Mouse (Mus musculus) heart, embryonic 11.5 days (tissue): ENCODE data around the gene Selenos. TPM values are rescaled to one million over a fixed set of nuclear protein-coding genes. Genes with fewer than 3 reads are reported as not detected.

Experiments used
- ATAC-seq: fragments of 200-750 bp; cut with Nextera tagmentation; replicated peaks from 2 replicates; pipeline ENCODE4 v1.8.0; 2017; ENCODE audit warnings: moderate library complexity; ENCODE audit not compliant: insufficient number of reproducible peaks, low FRiP score, low TSS enrichment
- H3K27ac ChIP-seq: fragments of 300-500 bp; sonication (generic); 2 replicates; pipeline ENCODE4 v1.5.1; 2014; ENCODE audit warnings: mild to moderate bottlenecking, low read depth, low read length
- H3K27me3 ChIP-seq: fragments of 300-500 bp; sonication (generic); 2 replicates; pipeline ENCODE4 v1.6.1; 2014; ENCODE audit warnings: mild to moderate bottlenecking, low read length, mixed read lengths; ENCODE audit not compliant: control insufficient read depth, insufficient read depth
- H3K36me3 ChIP-seq: fragments of 300-500 bp; sonication (generic); 2 replicates; pipeline ENCODE4 v1.6.1; 2014; ENCODE audit warnings: mild to moderate bottlenecking, low read length, moderate library complexity, mixed read lengths; ENCODE audit not compliant: control insufficient read depth, insufficient read depth
- H3K4me1 ChIP-seq: fragments of 300-500 bp; sonication (generic); 2 replicates; pipeline ENCODE4 v1.6.1; 2014; ENCODE audit warnings: low read length; ENCODE audit not compliant: control insufficient read depth, insufficient read depth
- H3K4me2 ChIP-seq: fragments of 300-500 bp; sonication (generic); 2 replicates; pipeline ENCODE4 v1.6.1; 2014; ENCODE audit warnings: mild to moderate bottlenecking, moderate library complexity
- H3K4me3 ChIP-seq: fragments of 300-500 bp; sonication (generic); 2 replicates; pipeline ENCODE4 v1.5.1; 2014; ENCODE audit warnings: low read depth, low read length
- H3K9ac ChIP-seq: fragments of 300-500 bp; sonication (generic); 2 replicates; pipeline ENCODE4 v1.6.1; 2014; ENCODE audit warnings: mild to moderate bottlenecking, low read depth, low read length, moderate library complexity
- H3K9me3 ChIP-seq: fragments of 300-500 bp; sonication (generic); replicated peaks from 2 replicates; pipeline ENCODE4 v1.6.1; 2016; ENCODE audit warnings: low read length; ENCODE audit not compliant: control insufficient read depth
- WGBS: fragments of 180-500 bp; shearing (Covaris S2); extraction: QIAGEN DNeasy Blood & Tissue Kit; methylation state at CpG from one replicate; pipeline ENCODE4 v1.1.7; 2014; ENCODE audit not compliant: insufficient replicate concordance; 5-methylcytosine and 5-hydroxymethylcytosine counted together
- polyA plus RNA-seq: library from polyadenylated mRNA; unstranded; fragments of >200 nt; fragmentation: Nextera tagmentation; extraction: Ambion mirVana; gene quantifications from 2 replicates; pipeline ENCODE4 v1.2.1, GENCODE M21; 2014

Gene Selenos
- polyA plus RNA-seq, 1 experiment from 2014 or later, result 76.4 TPM

GRCm38 (mm10) chr7:66118796-66119195 lies 39.3 kb downstream of the Selenos start:
- H3K4me2 ChIP-seq, result no peak overlapping the region
- no peak overlapping the region for H3K27ac ChIP-seq
- H3K4me3 ChIP-seq, result no peak overlapping the region
- ATAC-seq, result no peak
- WGBS, result 83% methylated on average over 7 of the region's 7 CpGs
- no peaks in the 10 kb centered on the region for H3K36me3 ChIP-seq
- H3K4me1 ChIP-seq, result peaks cover 47% of the 10 kb centered on the region
- no peak overlapping the region for H3K9ac ChIP-seq
- no peaks in the 10 kb centered on the region for H3K27me3 ChIP-seq
- H3K9me3 ChIP-seq, result no peaks in the 10 kb centered on the region

- no peak overlapping the region for H3K9ac ChIP-seq
- H3K27ac ChIP-seq, result no peak overlapping the region
- peaks cover 41% of the 10 kb centered on the region for H3K4me1 ChIP-seq
- H3K4me2 ChIP-seq, result no peak overlapping the region
- no peaks in the 10 kb centered on the region for H3K36me3 ChIP-seq
- no peaks in the 10 kb centered on the region for H3K27me3 ChIP-seq
- ATAC-seq, result no peak
- 76% methylated on average over 1 of the region's 1 CpGs for WGBS
- H3K4me3 ChIP-seq, result no peak overlapping the region
- no peaks in the 10 kb centered on the region for H3K9me3 ChIP-seq
Measured at GRCm38 (mm10) chr7:66120139-66120538, 40.7 kb downstream of the Selenos start.

GRCm38 (mm10) chr7:66120702-66121396 lies 41.4 kb downstream of the Selenos start:
- Histone ChIP-seq H3K27ac (no peak overlapping the region), H3K9me3 (no peaks in the 10 kb centered on the region), H3K36me3 (peaks cover 4% of the 10 kb centered on the region; the same call in 1 of the 2 replicates), H3K9ac (no peak overlapping the region), H3K4me1 (peaks cover 34% of the 10 kb centered on the region), H3K4me3 (no peak overlapping the region), H3K4me2 (no peak overlapping the region), H3K27me3 (no peaks in the 10 kb centered on the region)
- ATAC-seq, result no peak
- WGBS, result 85% methylated on average over 7 of the region's 7 CpGs

- H3K4me3 ChIP-seq, result no peak overlapping the region
- H3K27ac ChIP-seq, result no peak overlapping the region
- 78% methylated on average over 11 of the region's 11 CpGs for WGBS
- H3K27me3 ChIP-seq, result no peaks in the 10 kb centered on the region
- peaks cover 12% of the 10 kb centered on the region for H3K36me3 ChIP-seq
- peaks cover 30% of the 10 kb centered on the region for H3K4me1 ChIP-seq
- H3K4me2 ChIP-seq, result no peak overlapping the region
- no peak for ATAC-seq
- no peak overlapping the region for H3K9ac ChIP-seq
- H3K9me3 ChIP-seq, result no peaks in the 10 kb centered on the region
Measured at GRCm38 (mm10) chr7:66124551-66124968, 45.1 kb downstream of the Selenos start.

- no peak overlapping the region for H3K4me2 ChIP-seq
- H3K27me3 ChIP-seq, result no peaks in the 10 kb centered on the region
- H3K27ac ChIP-seq, result no peak overlapping the region
- H3K36me3 ChIP-seq, result peaks cover 12% of the 10 kb centered on the region
- no peak overlapping the region for H3K4me3 ChIP-seq
- WGBS, result 89% methylated on average over 14 of the region's 14 CpGs
- H3K9ac ChIP-seq, result no peak overlapping the region
- ATAC-seq, result no peak
- H3K4me1 ChIP-seq, result peaks cover 27% of the 10 kb centered on the region
- H3K9me3 ChIP-seq, result no peaks in the 10 kb centered on the region
Measured at GRCm38 (mm10) chr7:66125368-66125767, 45.9 kb downstream of the Selenos start.

GRCm38 (mm10) chr7:66127951-66128645 lies 48.6 kb downstream of the Selenos start:
- Histone ChIP-seq H3K4me3 (no peak overlapping the region), H3K4me2 (no peak overlapping the region), H3K4me1 (peaks cover 22% of the 10 kb centered on the region), H3K36me3 (peaks cover 16% of the 10 kb centered on the region), H3K27ac (no peak overlapping the region), H3K9ac (no peak overlapping the region), H3K27me3 (no peaks in the 10 kb centered on the region), H3K9me3 (no peaks in the 10 kb centered on the region)
- no peak for ATAC-seq
- WGBS, result 77% methylated on average over 4 of the region's 4 CpGs

GRCm38 (mm10) chr7:66128857-66129256 lies 49.4 kb downstream of the Selenos start:
- no peak for ATAC-seq
- H3K4me2 ChIP-seq, result no peak overlapping the region; the same call in 1 of the 2 replicates

GRCm38 (mm10) chr7:66130296-66130695 lies 50.8 kb downstream of the Selenos start:
- Histone ChIP-seq H3K4me1 (peaks cover 25% of the 10 kb centered on the region), H3K4me2 (no peak overlapping the region; the same call in 1 of the 2 replicates), H3K9me3 (no peaks in the 10 kb centered on the region), H3K9ac (no peak overlapping the region), H3K4me3 (no peak overlapping the region), H3K27ac (no peak overlapping the region), H3K27me3 (no peaks in the 10 kb centered on the region), H3K36me3 (peaks cover 15% of the 10 kb centered on the region)
- 67% methylated on average over 2 of the region's 2 CpGs for WGBS
- no peak for ATAC-seq

More at GRCm38 (mm10) chr7:66128857-66129256, 49.4 kb downstream of the Selenos start:
- H3K9me3 ChIP-seq, result no peaks in the 10 kb centered on the region
- 18% methylated on average over 3 of the region's 3 CpGs for WGBS
- H3K4me1 ChIP-seq, result peaks cover 22% of the 10 kb centered on the region
- no peak overlapping the region for H3K4me3 ChIP-seq
- H3K27me3 ChIP-seq, result no peaks in the 10 kb centered on the region
- peaks cover 16% of the 10 kb centered on the region for H3K36me3 ChIP-seq
- H3K9ac ChIP-seq, result no peak overlapping the region
- 0 out of 2 replicates have a peak overlapping the region, but pooled peaks have one; percentile 17 for H3K27ac ChIP-seq
